8 mouse cellular contexts compared by ENCODE assay signal in genomic region chr19:30549854-30550647, GRCm38 (mm10). TPM values are rescaled to one million over a fixed set of nuclear protein-coding genes. Genes with fewer than 3 reads are reported as not detected.
DNase-seq lines count a peak whose midpoint lies in the region; ATAC-seq lines count a peak whose summit lies in the region.

No protein-coding gene starts in this region.

- peaks cover 35% of the 10 kb centered on the region for H3K27me3 ChIP-seq in lung, embryonic 16.5 days (ENCODE audit: control insufficient read depth, insufficient read depth, low read depth, low read length)
- H3K27me3 ChIP-seq in forebrain, embryonic 16.5 days (replicated peaks; ENCODE audit: control insufficient read depth, insufficient read depth, low read length): peaks cover 55% of the 10 kb centered on the region
- peaks cover 46% of the 10 kb centered on the region for H3K27me3 ChIP-seq in liver, embryonic 13.5 days
- H3K27me3 ChIP-seq in stomach, embryonic 15.5 days (replicated peaks): peaks cover 44% of the 10 kb centered on the region

- H3K4me3 ChIP-seq in lung, embryonic 16.5 days (ENCODE audit: low read length): peak overlapping the region; percentile 44; the same call in 1 of the 2 replicates
- H3K4me3 ChIP-seq in forebrain, embryonic 16.5 days (replicated peaks; ENCODE audit: low read length): peak overlapping the region; percentile 42
- peak overlapping the region; percentile 37; the same call in 1 of the 2 replicates for H3K4me3 ChIP-seq in liver, embryonic 13.5 days (replicated peaks)
- peak overlapping the region; percentile 34 for H3K4me3 ChIP-seq in stomach, embryonic 15.5 days (replicated peaks)

- DNase-seq in lung, postnatal 36 days: no peak
- no peak for DNase-seq in liver, embryonic 13.5 days
- DNase-seq in layer of hippocampus, postnatal 36 days: no peak
- no peak for DNase-seq in lung, postnatal 4 days

- peak overlapping the region; percentile 68 for H3K4me2 ChIP-seq in lung, embryonic 16.5 days (ENCODE audit: low read depth, low read length)
- peak overlapping the region; percentile 71 for H3K4me2 ChIP-seq in forebrain, embryonic 16.5 days (ENCODE audit: low read length)
- H3K4me2 ChIP-seq in liver, embryonic 13.5 days: peak overlapping the region; percentile 49
- peak overlapping the region; percentile 54 for H3K4me2 ChIP-seq in stomach, embryonic 15.5 days

- no peaks in the 10 kb centered on the region for H3K36me3 ChIP-seq in lung, embryonic 16.5 days (ENCODE audit: control insufficient read depth, insufficient read depth, low read length)
- H3K36me3 ChIP-seq in forebrain, embryonic 16.5 days (ENCODE audit: control insufficient read depth, insufficient read depth): no peaks in the 10 kb centered on the region
- no peaks in the 10 kb centered on the region for H3K36me3 ChIP-seq in liver, embryonic 13.5 days
- no peaks in the 10 kb centered on the region for H3K36me3 ChIP-seq in stomach, embryonic 15.5 days

- no peaks in the 10 kb centered on the region for H3K9me3 ChIP-seq in lung, embryonic 16.5 days (ENCODE audit: control insufficient read depth, low read length)
- no peaks in the 10 kb centered on the region for H3K9me3 ChIP-seq in forebrain, embryonic 16.5 days (ENCODE audit: control insufficient read depth, low read length)
- H3K9me3 ChIP-seq in liver, embryonic 13.5 days (replicated peaks): no peaks in the 10 kb centered on the region
- no peaks in the 10 kb centered on the region for H3K9me3 ChIP-seq in stomach, embryonic 15.5 days

- no peak for ATAC-seq in lung, embryonic 16.5 days (ENCODE audit: low read depth)
- peak; percentile 24 for ATAC-seq in forebrain, embryonic 16.5 days
- ATAC-seq in liver, embryonic 13.5 days (ENCODE audit: low read depth): no peak
- no peak for ATAC-seq in stomach, embryonic 15.5 days (ENCODE audit: insufficient read depth, low FRiP score, low read depth)
- no peak for ATAC-seq in CD4-positive, CD25-positive, alpha-beta regulatory T cell, adult 4 months

- H3K9ac ChIP-seq in lung, embryonic 16.5 days (ENCODE audit: low read length): no peak overlapping the region
- H3K9ac ChIP-seq in forebrain, embryonic 16.5 days (replicated peaks; ENCODE audit: low read depth, low read length): peak overlapping the region; percentile 11; the same call in 1 of the 2 replicates
- no peak overlapping the region for H3K9ac ChIP-seq in liver, embryonic 13.5 days
- no peak overlapping the region for H3K9ac ChIP-seq in stomach, embryonic 15.5 days

- H3K4me1 ChIP-seq in lung, embryonic 16.5 days (replicated peaks; ENCODE audit: control insufficient read depth, insufficient read depth, low read length): peaks cover 13% of the 10 kb centered on the region
- peaks cover 23% of the 10 kb centered on the region for H3K4me1 ChIP-seq in forebrain, embryonic 16.5 days (replicated peaks; ENCODE audit: control insufficient read depth, insufficient read depth, low read length)
- H3K4me1 ChIP-seq in liver, embryonic 13.5 days (replicated peaks): no peaks in the 10 kb centered on the region
- H3K4me1 ChIP-seq in stomach, embryonic 15.5 days: peaks cover 7% of the 10 kb centered on the region; the same call in 1 of the 2 replicates

- H3K27ac ChIP-seq in lung, embryonic 16.5 days (ENCODE audit: low read length): no peak overlapping the region
- H3K27ac ChIP-seq in forebrain, embryonic 16.5 days (ENCODE audit: low read length): no peak overlapping the region
- H3K27ac ChIP-seq in liver, embryonic 13.5 days: no peak overlapping the region
- no peak overlapping the region for H3K27ac ChIP-seq in stomach, embryonic 15.5 days

- WGBS in lung, embryonic 16.5 days: 2% methylated on average over 17 of the region's 17 CpGs
- WGBS in forebrain, embryonic 16.5 days: under 1% methylated on average over 17 of the region's 17 CpGs
- 4% methylated on average over 17 of the region's 17 CpGs for WGBS in liver, embryonic 13.5 days (ENCODE audit: insufficient replicate concordance)
- WGBS in stomach, embryonic 15.5 days: 5% methylated on average over 17 of the region's 17 CpGs

RNA-seq across cellular contexts. Expression of gene Dkk1, which starts 0.6 kb away (rescaled TPM):
- polyA plus RNA-seq in lung, embryonic 16.5 days (2015; fragmentation: Nextera tagmentation; extraction: Ambion mirVana): 0.50 and 0.78 TPM in 2 replicates
- polyA plus RNA-seq in forebrain, embryonic 16.5 days (2015; fragmentation: Nextera tagmentation; extraction: Ambion mirVana): 0.38 and 0.61 TPM in 2 replicates
- 1.3 and 1.7 TPM in 2 replicates for polyA plus RNA-seq in liver, embryonic 13.5 days (2015; fragmentation: Nextera tagmentation; extraction: Ambion mirVana)
- 0.78 and 0.84 TPM in 2 replicates for polyA plus RNA-seq in stomach, embryonic 15.5 days (2015; fragmentation: Nextera tagmentation; extraction: Ambion mirVana)
- not detected for total RNA-seq in layer of hippocampus, postnatal 36 days (2021)
- polyA plus RNA-seq in CD4-positive, CD25-positive, alpha-beta regulatory T cell, adult 4 months (2017; shearing (Covaris generic)): not detected
